Mouse (Mus musculus) ovary, adult 10 weeks (tissue): ENCODE results near the gene Olfr1508. TPM values are rescaled to one million over a fixed set of nuclear protein-coding genes. Genes with fewer than 3 reads are reported as not detected.

Source experiments
- polyA plus RNA-seq: library from polyadenylated mRNA; stranded (reverse); fragments of 350-450 nt; fragmentation: Illumina TruSeq; extraction: RNeasy Lipid Tissue Mini Kit (QIAGEN cat#74804); gene quantifications from one replicate; pipeline ENCODE4 v1.2.3, GENCODE M21; 2014

Olfr1508 gene
- not detected for polyA plus RNA-seq

GRCm38 (mm10) chr14:52467395-52467794 is at the start of gene Olfr1508:
Gene Olfr1508, minus strand, starts transcription at chr14:52467495.

GRCm38 (mm10) chr14:52495516-52495915 is 28.2 kb upstream of the Olfr1508 start, which contains the start of gene Olfr1507:
Gene Olfr1507, minus strand, starts transcription at chr14:52495749.

GRCm38 (mm10) chr14:52442690-52443089 is 24.6 kb downstream of the Olfr1508 start, which contains the start of gene Olfr1509:
Gene Olfr1509, plus strand, starts transcription at chr14:52442990.

GRCm38 (mm10) chr14:52414273-52414672 is 53.0 kb downstream of the Olfr1508 start, which contains the start of gene Olfr1510:
Gene Olfr1510, minus strand, starts transcription at chr14:52414373.

Other genes starting within 250 kb of the Olfr1508 start
- gene Chd8, start 209.7 kb downstream of the Olfr1508 start, polyA plus RNA-seq: 122 TPM
- 51.2 TPM for gene Tox4, start 188.3 kb downstream of the Olfr1508 start, polyA plus RNA-seq
- 38.3 TPM for gene Rab2b, start 187.9 kb downstream of the Olfr1508 start, polyA plus RNA-seq
- 30.6 TPM for gene Mettl3, start 162.4 kb downstream of the Olfr1508 start, polyA plus RNA-seq
- 15.3 TPM for gene Sall2, start 138.7 kb downstream of the Olfr1508 start, polyA plus RNA-seq
- gene Olfr1513, start 111.1 kb downstream of the Olfr1508 start, polyA plus RNA-seq: not detected
- gene Olfr1512, start 88.3 kb downstream of the Olfr1508 start, polyA plus RNA-seq: not detected
- gene Olfr1511, start 70.1 kb downstream of the Olfr1508 start, polyA plus RNA-seq: not detected
- gene Olfr1510, start 53.1 kb downstream of the Olfr1508 start, polyA plus RNA-seq: not detected
- gene Olfr1509, start 24.5 kb downstream of the Olfr1508 start, polyA plus RNA-seq: not detected
- gene Olfr1507, start 28.3 kb upstream of the Olfr1508 start, polyA plus RNA-seq: not detected